Mouse (Mus musculus): Measurements from ENCODE around the gene Igdcc3.

Gene Igdcc3

DNA sequence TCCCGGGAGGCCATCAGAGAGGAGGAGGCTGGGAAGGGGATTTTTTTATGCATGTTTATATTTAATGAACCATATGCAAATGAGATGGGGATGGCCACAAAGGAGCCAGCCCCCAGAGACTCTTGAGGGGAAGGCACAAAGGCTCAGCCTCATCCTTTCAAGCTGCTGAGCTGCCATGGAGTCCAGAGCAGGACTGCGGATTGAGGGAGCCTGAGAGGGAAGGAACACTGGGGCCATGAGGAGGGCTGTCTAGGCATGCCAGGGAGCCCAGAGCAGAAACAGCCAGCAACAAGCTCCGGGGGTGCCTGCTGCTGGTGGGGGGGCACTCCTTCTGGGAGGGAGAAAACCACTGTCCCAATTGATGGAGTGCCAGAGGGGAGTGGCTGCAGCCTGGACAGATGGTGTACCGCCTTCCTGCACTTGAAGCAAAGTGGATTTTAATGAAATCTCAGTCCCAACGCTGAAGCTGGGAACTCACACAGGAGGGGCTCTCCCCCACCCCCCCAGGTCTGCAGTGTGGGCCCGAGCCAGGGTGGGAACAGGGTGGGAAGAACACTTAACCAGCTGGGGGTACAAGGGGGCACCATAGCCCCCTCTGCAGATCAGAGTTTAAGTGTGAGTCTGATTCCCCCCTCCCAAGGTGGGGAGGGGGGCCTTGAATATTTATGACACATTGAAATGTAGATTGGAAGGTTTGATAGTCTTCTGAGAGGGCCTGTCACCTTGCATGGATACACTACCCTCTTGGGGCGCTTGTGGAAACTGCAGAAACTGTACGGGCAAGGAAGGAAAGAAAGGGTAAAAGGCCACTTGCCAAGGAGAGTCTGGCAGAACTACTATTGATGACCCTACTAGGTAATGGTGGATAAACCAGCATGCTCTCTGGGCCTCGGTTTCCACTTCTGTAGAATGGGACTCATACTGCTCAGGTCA is 35.2 kb downstream of the Igdcc3 start:
- no peak for DNase-seq (ENCODE audit: low read depth, low spot score)

- DNase-seq (ENCODE audit: low read depth, low spot score), result no peak
Observed at GRCm38 (mm10) chr9:65177497-65177896, 36.5 kb downstream of the Igdcc3 start.

DNA sequence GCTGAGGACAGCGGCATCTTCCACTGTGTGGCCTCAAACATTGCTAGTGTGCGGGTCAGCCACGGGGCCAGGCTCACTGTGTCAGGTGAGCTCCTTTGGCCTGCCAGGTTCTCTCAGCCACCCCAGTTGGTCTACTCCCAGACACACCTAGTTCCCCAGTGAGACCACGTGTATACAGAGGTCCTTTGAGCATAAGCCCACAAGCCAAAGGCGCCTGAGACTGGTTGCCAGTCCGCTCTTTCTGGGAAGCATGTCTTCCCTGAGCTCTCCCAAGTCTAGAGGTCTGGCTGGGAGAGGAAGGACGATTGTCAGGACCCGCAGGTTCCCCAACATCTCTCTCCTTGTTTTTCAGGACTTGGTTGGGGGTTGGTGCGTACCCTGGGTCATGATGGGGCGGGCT is 36.9 kb downstream of the Igdcc3 start:
- DNase-seq (ENCODE audit: low read depth, low spot score), result no peak

DNA sequence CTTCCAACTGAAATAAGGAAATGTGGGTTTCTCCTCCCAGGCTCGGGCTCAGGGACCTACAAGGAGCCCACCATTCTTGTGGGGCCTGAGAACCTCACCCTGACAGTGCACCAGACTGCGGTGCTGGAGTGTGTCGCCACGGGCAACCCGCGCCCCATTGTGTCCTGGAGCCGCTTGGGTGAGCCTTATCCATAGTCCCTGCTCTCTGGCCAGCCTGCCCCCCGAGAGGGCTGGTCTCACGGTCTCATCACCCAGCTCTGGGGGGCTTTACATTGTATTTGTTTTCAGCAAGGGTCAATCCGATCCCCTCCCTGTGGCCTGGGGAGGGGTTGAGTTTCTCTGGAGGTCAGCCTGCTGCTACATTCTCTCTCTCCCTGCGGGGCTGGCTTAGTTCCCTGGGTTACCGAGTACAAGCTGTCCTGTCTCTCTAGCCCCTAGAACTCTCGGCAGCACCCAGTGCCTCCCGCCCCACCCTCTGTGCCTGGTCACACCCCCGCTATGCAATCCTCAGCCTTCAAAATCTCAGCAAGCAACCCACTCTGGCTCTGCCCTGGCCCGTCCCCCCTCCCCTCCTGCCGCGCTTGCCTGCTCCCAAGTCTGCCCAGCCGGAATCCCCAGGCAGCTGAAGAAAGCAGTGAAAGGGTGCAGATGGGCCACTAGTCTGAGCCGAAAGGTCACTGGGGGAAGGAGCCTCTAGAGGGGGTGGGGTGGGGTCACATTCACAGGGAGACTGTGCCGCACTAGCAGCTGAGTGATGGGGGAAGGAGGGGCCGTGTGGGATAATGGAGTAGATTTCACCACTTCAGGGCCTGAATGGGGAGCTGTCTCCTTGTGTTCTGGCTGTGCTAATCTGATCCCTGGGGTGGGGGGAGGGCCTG is 37.6 kb downstream of the Igdcc3 start:
- no peak for DNase-seq (ENCODE audit: low read depth, low spot score)

DNA sequence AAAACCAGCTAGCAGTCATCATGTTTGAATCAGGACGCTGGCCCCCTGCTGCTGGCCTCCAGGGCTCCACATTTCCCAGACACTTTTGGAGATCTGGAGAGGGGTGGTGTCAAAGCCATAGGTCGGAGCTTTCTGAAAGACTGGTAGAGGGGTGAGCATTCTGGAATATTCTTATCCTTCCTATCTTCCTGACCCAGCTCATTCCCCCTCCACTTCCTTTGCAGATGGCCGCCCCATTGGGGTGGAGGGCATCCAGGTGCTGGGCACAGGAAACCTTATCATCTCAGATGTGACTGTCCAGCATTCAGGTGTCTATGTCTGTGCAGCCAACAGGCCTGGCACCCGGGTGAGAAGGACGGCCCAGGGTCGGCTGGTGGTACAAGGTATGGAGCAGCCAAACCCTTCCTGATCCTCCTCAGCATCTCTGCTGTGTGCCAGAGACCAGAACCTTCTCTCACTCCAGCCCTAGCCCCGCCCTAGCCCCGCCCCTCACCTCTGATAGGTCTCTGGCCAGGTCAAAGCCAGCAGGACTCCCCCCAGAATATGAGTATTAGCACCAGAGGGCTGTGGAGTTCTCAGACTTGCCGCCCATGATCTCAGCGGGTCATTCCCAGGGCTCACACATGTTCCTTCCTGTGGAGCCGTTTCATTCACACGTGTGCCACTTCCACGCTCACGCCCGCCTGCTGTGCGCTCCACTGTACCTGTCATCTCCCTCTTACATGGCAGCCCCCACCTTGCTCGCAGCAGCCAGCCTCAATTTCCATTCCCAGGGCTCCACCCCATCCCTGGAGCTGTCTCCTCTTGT is 39.0 kb downstream of the Igdcc3 start:
- DNase-seq (ENCODE audit: low read depth, low spot score), result no peak

DNA sequence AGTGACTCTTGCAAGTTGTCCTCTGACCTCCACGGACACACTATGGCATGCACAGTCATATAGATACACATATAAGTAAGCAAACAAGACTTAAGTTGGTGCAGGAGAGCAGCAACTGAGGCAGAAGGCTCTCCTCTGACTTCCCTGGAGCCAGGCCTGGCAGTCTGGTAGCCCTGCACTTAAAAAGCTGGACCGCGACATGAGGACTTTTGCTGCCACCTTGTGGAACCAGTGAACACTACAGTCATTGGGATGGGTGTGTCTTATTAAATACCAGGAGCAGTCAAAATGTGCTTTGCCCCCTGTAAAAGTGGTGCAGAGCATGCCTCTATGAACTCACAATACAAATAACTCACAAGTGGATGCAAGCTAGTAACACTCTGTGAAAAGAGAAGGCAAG is 47.6 kb downstream of the Igdcc3 start:
- DNase-seq (ENCODE audit: low read depth, low spot score), result peak; percentile 76

DNA sequence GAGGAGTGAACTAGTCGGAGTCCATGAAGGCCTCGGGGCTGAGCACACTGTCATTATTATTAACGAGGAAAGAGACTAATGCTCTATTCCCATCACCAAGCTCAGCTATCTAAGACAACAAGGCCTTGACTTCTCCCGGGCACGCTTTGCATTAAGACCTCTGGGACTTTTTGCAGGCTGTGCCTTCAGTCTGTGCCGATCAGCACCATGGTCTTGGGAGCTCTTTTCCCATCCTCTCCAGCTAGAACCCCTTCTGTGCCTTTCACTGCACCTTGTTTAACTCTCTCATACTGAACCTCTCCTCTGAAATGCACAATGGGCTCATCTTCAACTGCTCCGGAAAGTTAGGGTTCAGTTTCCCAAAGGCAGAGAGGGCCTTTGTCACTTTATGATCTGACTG is 49.3 kb downstream of the Igdcc3 start:
- no peak for DNase-seq (ENCODE audit: low read depth, low spot score)

DNA sequence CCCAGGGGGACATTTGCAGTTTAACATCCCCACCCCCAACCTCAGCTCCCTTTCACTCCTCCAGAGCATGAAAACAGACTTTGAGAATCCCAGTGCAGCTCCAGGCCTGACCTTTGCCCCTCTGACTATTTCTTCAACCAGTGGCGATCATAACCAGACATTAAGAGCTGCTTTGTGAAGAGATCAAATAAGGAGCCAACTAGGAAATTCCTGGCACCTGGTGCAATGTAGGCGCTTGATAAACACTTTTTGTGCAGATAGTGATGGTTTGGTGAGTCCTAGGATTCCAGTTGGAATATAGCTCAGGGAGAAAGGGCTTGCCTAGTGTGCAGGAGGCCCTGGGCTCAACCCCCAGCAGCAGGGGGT is 50.4 kb downstream of the Igdcc3 start:
- no peak for DNase-seq (ENCODE audit: low read depth, low spot score)

- DNase-seq (ENCODE audit: low read depth, low spot score), result no peak
Observed at GRCm38 (mm10) chr9:65191755-65192469, 50.9 kb downstream of the Igdcc3 start.

- no peak for DNase-seq (ENCODE audit: low read depth, low spot score)
Observed at GRCm38 (mm10) chr9:65193214-65193613, 52.2 kb downstream of the Igdcc3 start.

DNA sequence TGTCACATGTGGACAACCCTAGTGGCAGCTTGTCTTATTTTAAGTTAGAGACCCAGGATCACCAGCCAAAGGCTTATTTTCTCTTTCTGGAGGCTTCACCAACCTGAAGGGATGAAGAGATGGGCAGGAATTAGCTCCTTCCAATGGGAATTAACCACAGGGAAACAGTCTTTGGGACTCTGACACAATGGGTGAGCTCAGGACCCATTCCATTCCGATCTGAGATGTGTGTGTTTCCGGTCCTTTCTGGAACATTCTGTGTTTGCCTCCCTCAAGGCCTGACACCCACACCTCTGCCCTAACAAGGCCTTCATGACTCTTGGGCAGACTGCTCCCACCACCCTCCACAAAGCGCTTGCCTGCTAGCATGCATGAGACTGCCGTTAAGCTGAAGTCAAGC is 54.1 kb downstream of the Igdcc3 start, which contains the start of gene Parp16:
TSS of gene Parp16 (plus strand) at position 301 of the 400 bp plus-strand sequence.
- DNase-seq (ENCODE audit: low read depth, low spot score), result no peak

- DNase-seq (ENCODE audit: low read depth, low spot score), result no peak
Observed at GRCm38 (mm10) chr9:65195621-65195981, 54.6 kb downstream of the Igdcc3 start.

DNA sequence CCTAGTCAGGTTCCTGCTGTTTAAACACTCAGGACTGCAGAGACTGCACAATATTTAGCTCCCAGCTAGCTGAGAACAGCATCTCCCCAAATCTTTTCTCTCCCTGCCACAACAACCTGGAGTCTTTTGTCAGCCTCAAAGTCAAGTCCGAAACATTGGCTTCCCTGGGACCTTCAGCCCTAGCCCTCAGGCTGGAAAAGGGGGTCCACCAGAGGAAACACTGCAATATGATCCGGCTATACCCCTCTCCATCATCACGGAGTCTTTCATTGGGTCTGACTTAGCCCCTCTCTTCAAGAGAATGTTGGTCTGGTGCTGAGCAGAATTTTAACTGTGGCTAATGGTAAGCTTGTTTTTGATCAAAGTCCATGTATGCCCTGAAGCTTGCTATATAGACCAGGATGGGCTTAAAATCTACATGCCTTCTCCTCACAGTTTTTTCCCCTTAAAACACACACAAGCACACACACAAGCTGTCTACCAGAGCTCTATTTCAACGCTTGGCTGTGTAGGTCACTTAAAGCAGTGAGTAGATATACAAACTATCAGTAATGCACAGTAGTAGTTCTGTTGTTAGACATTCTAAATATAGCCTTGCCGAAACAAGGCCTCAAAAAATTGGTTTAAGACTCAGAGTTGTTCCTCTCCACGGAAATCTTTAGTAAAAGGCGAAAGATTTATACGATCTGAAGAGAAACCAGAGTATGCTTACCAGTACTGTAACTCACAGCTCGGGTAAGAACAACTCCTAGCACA is 55.2 kb downstream of the Igdcc3 start:
- DNase-seq (ENCODE audit: low read depth, low spot score), result peak; percentile 70

GRCm38 (mm10) chr9:65196738-65197569 is 56.0 kb downstream of the Igdcc3 start:
- DNase-seq (ENCODE audit: low read depth, low spot score), result peak; percentile 67

DNA sequence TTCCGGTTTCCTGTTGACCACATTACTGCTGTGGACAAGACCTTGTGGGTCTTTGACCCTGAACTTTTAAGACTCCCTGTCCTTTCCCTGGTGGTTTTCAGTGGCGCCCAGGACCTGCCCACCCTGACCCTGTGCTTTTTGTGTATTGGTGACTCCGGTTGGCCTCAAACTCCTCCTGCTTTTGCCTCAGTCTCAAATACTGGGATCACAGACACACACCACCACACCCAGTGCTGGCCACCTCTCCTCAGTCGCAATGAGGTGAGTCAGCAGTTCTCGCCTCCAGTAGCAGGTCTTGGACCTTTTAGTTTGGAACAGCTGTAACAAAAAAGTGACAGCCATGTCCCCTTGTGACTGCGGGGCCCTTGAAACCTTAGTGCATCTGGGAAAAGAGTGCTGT is 56.8 kb downstream of the Igdcc3 start:
- DNase-seq (ENCODE audit: low read depth, low spot score), result no peak

DNA sequence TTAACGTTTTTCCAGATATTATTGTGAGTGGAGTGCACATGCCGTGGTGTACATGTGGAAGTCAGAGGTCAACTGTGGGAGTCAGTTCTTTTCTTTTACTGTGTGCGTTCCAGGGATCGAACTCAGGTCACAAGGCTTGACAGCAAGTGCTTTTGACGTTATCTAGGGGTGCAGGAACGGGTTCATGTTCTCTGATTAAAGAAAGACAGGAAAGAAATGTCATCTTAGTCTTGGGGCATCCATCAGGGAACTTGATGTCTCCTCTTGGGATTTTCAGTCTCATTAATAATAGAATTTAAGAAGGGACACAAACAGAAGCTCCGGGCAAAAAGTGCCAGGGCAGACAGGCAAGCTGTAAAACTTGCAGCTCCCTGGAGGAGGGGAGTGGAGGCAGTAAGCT is 58.7 kb downstream of the Igdcc3 start:
- DNase-seq (ENCODE audit: low read depth, low spot score), result no peak

GRCm38 (mm10) chr9:65200606-65201005 is 59.6 kb downstream of the Igdcc3 start:
- DNase-seq (ENCODE audit: low read depth, low spot score), result no peak

- DNase-seq (ENCODE audit: low read depth, low spot score), result no peak
Observed at GRCm38 (mm10) chr9:65201021-65201380, 60.0 kb downstream of the Igdcc3 start.

GRCm38 (mm10) chr9:65201381-65202164 is 60.6 kb downstream of the Igdcc3 start:
- peak; percentile 87 for DNase-seq (ENCODE audit: low read depth, low spot score)
